Mouse (Mus musculus) spleen, embryonic (tissue): ENCODE measurements around the gene 1700022I11Rik.

Source experiments
- CTCF ChIA-PET: fragments of 350-600 bp; sonication (Branson Sonifier 250); formaldehyde crosslinking; loops from one replicate; lab custom pipeline; 2022; lab: Charles Lee

1700022I11Rik gene

GRCm38 (mm10) chr4:42969304-42969703 is at the start of gene 1700022I11Rik:
Gene 1700022I11Rik (plus strand): TSS chr4:42969604.
- CTCF ChIA-PET = no interaction called here

- CTCF ChIA-PET = no interaction called here
These were observed 48.7 kb upstream of the 1700022I11Rik start for GRCm38 (mm10) chr4:42920726-42921125.

GRCm38 (mm10) chr4:42921536-42921935 is 47.9 kb upstream of the 1700022I11Rik start:
- CTCF ChIA-PET = interaction anchor here (0.6 kb wide), 1 partner anchor 703 kb away, joined by 4 read pairs; no protein-coding TSS in a partner anchor

GRCm38 (mm10) chr4:42922056-42922455 is 47.3 kb upstream of the 1700022I11Rik start:
- CTCF ChIA-PET = no interaction called here

GRCm38 (mm10) chr4:42922461-42922860 is 46.9 kb upstream of the 1700022I11Rik start:
- CTCF ChIA-PET = no interaction called here

GRCm38 (mm10) chr4:42924095-42924710 is 45.2 kb upstream of the 1700022I11Rik start:
- CTCF ChIA-PET = no interaction called here

GRCm38 (mm10) chr4:42928209-42928608 is 41.2 kb upstream of the 1700022I11Rik start:
- CTCF ChIA-PET = no interaction called here

GRCm38 (mm10) chr4:42928952-42929351 is 40.5 kb upstream of the 1700022I11Rik start:
- CTCF ChIA-PET = interaction anchor here (0.6 kb wide), 1 partner anchor 63 kb away, joined by 4 read pairs; no protein-coding TSS in a partner anchor

GRCm38 (mm10) chr4:42932229-42932969 is 37.0 kb upstream of the 1700022I11Rik start:
- CTCF ChIA-PET = interaction anchor here (0.6 kb wide), 1 partner anchor 160 kb away, joined by 3 read pairs; no protein-coding TSS in a partner anchor

GRCm38 (mm10) chr4:42933630-42934029 is 35.8 kb upstream of the 1700022I11Rik start:
- CTCF ChIA-PET = no interaction called here

- CTCF ChIA-PET = no interaction called here
These were observed 28.0 kb upstream of the 1700022I11Rik start for GRCm38 (mm10) chr4:42941396-42941795.

GRCm38 (mm10) chr4:42943341-42943740 is 26.1 kb upstream of the 1700022I11Rik start:
- CTCF ChIA-PET = no interaction called here

- CTCF ChIA-PET = interaction anchor here (0.6 kb wide), 1 partner anchor 103 kb away, joined by 3 read pairs; no protein-coding TSS in a partner anchor
These were observed 25.2 kb upstream of the 1700022I11Rik start for GRCm38 (mm10) chr4:42944185-42944584.

GRCm38 (mm10) chr4:42945043-42945442 is 24.4 kb upstream of the 1700022I11Rik start:
- CTCF ChIA-PET = no interaction called here

- CTCF ChIA-PET = no interaction called here
These were observed 24.0 kb upstream of the 1700022I11Rik start for GRCm38 (mm10) chr4:42945445-42945844.

- CTCF ChIA-PET = no interaction called here
These were observed 23.5 kb upstream of the 1700022I11Rik start for GRCm38 (mm10) chr4:42945952-42946351.

GRCm38 (mm10) chr4:42946733-42947290 is 22.6 kb upstream of the 1700022I11Rik start:
- CTCF ChIA-PET = no interaction called here

GRCm38 (mm10) chr4:42948527-42948926 is 20.9 kb upstream of the 1700022I11Rik start:
- CTCF ChIA-PET = interaction anchor here (0.6 kb wide), 2 partner anchors 62 to 67 kb away, joined by 4 to 10 read pairs; no protein-coding TSS in a partner anchor

- CTCF ChIA-PET = interaction anchor here (0.6 kb wide), 1 partner anchor 68 kb away, joined by 10 read pairs; no protein-coding TSS in a partner anchor
These were observed 20.2 kb upstream of the 1700022I11Rik start for GRCm38 (mm10) chr4:42949051-42949675.

GRCm38 (mm10) chr4:42949676-42950051 is 19.7 kb upstream of the 1700022I11Rik start, which contains the start of gene Dnajb5:
Gene Dnajb5 (plus strand): TSS chr4:42949814.
- CTCF ChIA-PET = no interaction called here

- CTCF ChIA-PET = no interaction called here
These were observed 19.3 kb upstream of the 1700022I11Rik start for GRCm38 (mm10) chr4:42950065-42950558.
